Mouse (Mus musculus) spleen, postnatal 36 days (tissue): ENCODE measurements around the gene Zap70.

Experiments
- DNase-seq, 2 experiments: peaks; one replicate each; pipeline ENCODE4 v3.0.0; 2022; ENCODE audit warnings: low spot score in 2 of 2, mixed read lengths in 1 of 2

The Zap70 gene

DNA sequence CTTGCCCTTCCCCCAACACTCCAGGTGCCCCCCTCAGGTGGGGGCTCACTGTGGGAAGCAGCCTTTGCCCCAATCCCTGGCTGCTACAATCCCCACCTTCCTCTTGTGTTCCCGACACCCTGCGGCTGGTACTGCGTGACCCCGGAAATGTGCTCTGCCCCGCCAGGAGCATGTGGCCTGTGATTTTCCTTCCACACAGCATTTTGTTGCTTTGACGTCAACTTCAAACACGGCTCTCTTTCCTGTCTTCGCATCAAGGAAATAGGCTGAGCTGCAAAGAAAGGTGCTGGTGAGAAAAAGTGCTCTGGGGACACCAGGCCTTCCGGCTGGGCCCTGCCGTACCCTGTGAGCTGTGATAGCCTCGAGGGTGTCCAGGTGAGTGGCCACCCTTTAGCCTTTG lies at the start of gene Zap70:
Gene Zap70 (plus strand): TSS at position 231 of the 400 bp plus-strand sequence.
- peak; percentile 40 to 46 for DNase-seq

DNA sequence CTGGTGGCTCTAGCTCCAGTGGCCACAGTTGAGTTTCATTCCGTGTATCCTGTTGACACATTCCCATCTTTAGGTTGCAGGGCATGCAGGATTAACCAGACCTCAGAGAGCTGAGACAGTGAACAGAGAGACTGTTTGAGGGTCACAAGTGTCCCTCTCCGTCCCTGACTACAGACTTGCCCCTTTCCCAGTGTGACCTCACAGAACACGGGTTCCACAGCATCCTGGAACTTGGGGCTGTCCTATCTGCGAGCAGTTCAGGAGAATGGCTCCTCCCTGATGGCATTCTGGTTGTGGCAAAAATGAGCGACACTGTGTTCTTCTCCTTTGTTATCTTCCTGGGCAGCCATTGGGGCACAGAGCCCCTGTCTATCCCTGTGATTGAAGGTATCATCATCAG lies 47.3 kb upstream of the Zap70 start, which contains the start of gene Actr1b:
Gene Actr1b (minus strand): TSS at position 112 of the 400 bp plus-strand sequence.
- DNase-seq, result no peak

DNA sequence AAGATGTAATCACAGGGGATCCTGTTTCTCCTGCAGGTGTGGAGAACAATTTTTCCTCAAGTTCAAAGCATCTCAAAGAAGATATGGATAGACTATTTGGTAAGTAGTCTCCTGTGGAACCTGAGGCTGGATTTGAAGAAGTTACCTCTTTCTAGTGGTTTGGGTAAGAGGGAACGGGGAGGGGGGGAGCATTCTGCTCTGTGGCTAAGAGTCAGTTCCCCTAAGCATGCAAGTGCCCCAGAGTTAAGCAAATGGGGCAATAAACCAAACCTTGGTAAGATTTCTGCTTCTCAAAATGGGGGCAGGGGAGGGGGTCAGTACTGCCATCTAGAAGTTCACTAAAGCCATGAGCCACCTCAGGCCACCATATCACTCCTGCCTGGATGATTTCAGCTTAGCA lies 42.8 kb upstream of the Zap70 start:
- DNase-seq, result no peak

DNA sequence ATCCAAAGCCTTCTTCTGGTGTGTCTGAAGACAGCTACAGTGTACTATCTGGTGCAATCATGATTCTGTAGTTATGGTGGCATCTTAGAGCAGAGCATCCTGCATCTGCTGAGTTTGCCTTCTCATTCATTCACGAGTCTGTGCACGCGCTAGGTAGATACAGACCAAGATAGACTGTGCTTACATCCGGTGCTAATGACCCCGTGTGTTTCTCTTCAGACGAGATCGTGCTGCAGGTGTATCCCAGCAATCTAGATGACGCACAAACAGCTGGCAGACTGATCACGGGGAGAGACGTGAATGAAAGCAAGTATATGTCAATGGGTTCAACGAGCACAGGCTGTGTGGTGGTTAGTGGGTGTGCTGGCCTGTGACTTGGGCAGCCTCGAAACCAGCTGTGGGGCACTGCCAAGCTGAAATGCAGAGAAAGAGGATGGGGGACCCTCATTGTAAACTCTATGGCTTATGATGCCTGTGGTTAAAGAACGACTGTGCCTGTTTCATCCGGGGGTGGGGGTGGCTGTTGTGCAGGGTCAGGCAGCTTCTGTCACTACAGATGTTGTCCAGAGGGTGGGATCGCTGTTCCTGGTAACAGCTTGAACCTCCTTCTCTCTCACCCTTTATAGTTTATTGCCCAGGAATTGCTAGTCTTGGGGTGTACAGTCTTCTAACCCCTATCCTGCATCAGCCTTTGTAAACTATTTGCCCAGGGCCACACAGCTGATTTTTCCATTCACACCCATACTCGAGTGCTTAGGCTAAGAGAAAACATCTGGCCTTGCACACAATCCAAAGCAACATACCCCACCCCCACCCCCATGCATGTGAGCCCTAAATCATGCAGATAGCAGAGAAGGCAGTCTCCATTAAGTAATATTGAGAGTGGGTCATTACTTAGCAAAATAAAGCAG lies 38.2 kb upstream of the Zap70 start:
- no peak for DNase-seq

DNA sequence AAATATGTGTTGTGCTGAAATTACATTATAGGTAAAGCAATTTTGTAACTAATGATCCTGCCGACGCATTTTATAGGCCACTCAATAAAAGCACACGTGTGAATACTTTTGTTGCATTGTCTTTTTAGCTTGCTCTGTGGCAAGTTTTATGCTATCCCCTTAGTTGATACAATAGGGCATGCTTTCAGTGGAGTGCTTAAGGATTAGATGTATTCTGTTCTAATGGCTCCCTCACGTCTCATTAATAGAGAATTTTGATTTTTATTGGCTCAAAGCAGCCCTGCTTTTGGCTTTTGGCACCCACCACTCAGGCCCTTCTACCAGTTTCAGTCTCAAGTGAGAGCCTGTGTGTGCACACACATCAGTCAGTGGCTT lies 37.6 kb upstream of the Zap70 start:
- no peak for DNase-seq

DNA sequence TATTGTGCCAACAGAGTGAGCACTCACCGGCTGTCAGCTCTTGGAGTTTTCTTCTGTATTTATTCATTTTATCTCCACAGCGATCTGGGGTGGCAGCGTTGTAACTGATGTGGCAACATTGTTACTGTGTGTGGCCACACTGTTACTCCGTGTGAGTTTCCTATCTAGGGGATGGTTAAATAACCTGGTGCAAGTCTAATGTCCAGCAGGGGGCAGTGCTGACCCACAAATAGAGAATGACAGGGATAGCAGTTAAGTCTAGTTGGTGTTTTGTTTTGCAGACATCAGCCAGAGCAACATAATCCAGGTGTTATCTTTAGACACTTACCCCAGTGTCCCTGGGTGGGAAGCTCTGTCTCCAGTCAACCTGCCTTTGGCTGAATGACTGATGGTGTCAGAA lies 24.3 kb upstream of the Zap70 start:
- DNase-seq, result peak; percentile 64 to 74

DNA sequence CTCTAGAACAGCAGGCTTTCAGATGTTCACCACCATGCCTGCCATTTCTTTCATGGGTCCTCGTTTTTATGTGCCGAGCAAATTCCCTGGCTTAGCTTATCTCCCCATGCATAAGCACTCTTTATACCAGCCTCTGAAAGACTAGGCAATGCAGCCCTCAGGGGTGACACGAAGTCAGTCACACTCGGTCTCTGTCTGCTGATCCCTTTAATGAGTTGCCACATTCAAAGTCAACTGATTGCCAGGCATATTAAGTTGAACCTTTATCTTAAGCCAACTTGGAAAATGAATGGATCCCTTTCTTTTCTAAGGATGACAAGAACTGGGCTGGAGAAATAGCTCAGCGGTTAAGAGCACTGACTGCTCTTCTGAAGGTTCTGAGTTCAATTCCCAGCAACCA lies 22.4 kb upstream of the Zap70 start:
- no peak for DNase-seq

DNA sequence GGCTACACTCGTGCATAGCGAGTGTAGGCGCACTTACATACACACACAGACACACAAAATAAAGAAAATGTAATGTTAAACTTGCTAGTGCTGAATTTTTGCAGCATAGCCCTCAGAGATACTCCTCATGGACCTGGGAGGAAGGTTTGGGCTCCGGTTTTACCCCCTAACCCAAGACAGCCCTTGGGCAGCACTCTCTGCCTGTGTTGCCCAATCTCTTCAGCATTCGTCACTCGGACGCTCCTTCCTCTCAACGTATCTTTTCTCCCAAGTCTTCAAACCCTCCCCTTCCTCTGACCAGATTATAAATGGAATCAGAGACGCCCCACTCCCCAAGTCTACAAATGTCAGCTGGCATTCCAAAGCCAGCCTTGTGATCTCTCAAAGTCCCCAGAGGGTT lies 18.6 kb upstream of the Zap70 start:
- DNase-seq, result no peak

DNA sequence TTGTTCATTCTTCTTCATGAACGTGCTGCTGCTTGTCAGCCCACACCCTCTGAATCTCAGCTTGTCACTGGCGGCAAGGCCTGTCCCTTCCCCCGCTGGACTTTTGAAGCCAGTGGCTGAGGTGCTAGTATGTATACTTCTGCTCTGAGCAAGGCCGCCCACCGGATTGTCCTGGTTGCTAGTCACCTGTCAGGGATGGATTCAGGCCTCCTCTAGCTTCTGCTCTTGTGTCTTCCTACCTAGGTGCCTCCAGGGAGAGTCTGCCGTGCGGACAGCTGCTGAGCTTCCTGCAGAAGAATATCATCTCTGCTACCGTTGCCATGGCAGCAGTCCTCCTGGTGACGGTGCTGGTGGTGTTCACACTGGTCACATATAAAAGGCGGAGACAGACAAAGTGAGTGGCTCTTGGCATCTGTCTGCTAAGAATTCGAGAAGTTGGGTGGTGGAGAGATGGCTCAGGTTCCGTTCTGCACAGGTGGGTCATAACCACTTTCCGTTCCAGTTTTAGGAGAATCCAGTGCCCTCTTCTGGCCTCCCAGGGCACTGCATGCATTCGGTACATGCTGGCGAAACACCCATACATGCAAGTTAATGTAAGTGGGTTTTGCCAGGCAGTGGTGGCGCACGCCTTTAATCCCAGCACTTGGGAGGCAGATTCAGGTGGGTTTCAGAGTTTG lies 17.2 kb upstream of the Zap70 start:
- peak; percentile 68 to 78 for DNase-seq

DNA sequence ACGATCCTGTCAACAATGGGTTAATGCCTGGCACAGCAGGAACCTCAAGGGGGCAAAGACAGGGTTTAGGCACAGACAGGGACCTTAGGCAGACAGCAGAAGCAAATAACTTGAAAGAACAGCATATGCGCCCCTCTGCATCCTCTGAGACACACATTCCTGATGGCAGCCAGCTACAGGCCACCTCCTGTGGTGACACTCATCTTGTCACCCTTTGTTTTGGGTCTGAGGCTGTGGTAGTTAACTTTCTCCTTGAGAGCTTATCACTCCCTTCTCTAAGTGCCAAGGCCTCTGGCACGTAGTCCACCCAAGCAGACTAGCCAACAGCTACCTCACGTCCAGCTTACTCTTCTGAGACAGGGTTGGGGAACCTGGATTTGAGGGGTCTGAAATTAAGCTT lies 15.9 kb upstream of the Zap70 start:
- DNase-seq, result no peak

DNA sequence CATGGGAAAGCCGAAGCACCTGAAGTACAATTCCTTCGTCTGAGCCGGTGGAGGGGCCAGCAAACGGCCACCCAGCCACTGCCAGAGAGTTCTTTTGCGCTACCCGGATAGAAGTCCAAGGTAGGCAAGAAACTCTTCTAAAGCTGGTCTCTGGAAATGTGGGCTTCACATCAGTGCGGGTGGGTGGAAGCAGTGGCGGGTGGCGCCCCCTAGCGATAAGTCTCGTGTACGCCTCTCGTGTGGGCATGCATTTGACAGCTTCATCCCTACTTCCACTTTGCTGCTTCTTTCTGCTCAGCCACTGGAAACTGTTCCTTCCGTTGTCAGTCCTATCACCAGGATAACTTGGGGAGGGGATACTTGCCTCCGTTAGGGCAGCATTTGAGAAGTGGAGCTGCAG lies 15.1 kb upstream of the Zap70 start:
- no peak for DNase-seq

DNA sequence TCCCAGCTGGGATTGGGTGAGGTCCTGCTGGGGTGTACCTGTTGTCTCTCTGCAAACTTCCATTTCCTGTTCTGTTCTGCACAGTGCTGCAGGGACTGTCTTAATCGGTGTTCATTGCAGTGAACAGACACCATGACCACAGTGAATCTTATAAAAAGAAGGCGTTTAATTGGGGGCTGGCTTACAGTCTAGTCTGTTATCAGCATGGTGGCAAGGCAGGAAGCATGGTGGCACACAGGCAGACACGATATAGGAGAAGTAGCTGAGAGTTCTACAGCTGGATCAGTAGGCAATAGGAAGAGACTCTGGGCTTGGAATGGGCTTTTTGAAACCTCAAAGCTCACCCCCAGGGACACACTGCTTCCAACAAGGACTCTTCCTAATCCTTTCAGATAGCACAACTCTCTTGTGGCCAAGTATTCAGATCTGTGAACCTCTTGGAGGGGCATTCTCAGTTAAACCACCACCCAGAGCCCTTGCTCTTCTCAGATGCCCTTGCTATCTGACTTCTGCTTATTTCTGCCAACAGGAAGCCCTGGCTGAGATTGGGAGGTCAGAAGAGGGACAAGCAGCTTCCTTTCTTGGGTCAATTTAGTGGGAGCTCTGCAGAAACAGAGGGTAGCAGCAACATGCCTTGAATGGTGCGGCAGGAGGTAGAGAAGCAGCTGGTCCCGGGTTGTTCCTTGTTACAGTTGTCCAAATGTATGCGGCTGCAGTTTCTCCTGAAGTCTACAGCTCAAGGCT lies 7.5 kb upstream of the Zap70 start:
- no peak for DNase-seq

DNA sequence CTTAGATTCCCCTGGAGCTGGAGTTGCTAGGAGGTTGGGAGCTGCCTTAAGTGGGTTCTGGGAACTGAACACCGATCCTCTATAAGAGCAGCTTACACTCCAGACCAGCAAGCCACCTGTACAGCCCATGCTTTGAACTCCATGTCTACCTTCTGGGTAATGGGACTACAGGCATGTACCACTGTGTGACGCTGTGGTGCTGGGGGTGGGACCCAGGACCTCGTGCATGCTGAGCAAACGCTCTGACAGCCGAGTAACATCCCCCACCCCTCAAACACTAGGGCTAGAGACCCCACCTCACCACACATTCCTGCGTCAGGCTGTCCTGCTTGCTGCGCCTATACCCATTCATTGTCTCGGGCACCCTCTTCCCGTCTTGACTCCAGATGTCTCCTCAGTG lies 3.0 kb upstream of the Zap70 start:
- no peak for DNase-seq

DNA sequence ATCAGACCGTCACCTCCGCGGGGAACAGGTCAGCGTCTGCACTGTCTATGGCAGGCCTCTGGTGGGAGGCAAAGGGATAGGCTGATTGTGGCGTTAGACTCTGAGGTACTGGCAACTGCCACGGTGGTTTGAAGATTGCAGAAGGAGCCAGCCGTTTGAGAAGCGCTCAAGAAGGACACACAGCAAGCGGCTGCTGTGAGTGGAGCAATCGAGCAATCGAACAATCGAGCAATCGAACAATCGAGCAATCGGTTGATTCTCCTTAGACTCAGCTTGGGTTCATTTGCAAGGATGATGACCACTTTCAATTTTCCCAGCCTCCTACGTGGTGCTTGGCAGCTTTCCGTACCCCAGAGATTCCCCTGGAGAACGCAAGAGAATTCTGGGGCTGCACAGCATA lies 2.5 kb upstream of the Zap70 start:
- no peak for DNase-seq

DNA sequence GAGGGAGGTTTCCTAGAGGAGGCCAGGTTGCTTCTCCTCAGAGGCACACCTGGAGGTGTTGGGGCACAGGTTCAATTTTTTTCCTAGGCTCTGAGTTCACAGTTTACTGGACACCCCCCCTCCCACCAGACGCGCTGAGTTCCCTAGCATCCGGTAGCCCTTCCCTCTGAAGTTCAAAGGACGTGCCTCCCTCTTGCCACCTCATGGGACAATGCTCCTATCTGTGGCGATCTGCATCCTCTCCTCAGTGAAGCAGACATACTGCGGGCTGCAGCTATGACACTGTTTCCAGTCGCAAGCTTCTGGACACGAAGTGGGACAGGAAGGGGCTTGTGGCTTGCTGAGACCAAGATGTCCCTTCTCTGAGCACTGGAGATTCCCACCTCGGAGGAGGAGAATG lies 1.2 kb upstream of the Zap70 start:
- no peak for DNase-seq

DNA sequence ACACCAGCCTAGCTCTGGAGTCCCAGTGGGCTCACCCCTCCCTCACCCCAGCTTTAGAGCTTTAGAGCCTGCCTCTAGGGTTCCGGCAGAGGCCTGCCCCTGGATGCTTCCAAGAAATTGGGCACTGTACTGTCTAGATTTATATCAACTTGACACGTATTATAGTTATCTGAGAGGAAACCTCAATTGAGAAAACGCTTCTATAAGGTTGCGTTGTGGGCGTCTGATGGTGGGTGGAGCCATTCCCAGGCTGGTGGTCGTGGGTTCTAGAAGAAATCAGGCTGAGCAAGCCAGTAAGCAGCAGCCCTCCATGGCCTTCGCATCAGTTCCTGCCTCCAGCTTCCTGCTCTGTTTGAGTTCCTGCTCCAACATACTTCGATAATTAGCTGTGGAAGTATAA lies 537 bp upstream of the Zap70 start:
- DNase-seq, result no peak

DNA sequence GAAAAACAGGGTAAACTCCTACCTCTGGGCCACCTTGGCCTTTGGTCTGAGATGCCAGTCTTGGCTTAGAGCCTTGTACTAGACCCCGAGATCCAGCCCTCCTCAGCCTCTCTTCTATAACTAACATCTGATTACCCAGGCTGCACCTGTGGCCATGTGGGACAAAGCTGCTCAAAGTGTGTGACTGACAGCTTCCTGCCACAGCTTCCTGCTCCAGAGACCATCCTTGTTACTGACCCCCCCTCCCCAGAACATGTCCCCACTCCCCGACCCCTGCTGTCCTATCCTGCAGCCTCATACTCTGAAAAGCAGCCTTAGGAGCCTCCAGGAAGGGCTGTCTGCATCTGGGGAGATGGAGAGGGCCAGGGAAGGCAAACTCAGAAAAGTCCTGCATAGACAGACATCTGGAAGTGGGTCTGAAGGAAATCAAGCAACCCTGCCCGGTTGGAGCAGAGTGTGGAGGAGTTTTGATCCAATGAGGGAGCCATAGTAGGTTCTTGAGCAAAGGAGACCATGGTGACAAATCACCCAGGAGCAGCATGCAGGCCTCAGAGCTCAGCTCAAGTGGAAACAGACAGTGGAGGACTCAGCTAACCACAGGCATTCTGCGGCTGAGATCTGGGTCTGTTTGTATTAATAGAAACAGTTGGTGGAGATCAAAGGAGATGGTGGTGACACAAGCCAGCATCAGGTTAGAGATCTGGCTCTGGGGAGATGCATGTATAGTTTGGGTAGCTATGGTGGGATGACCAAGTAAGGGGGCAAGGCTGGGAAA lies 5.0 kb downstream of the Zap70 start:
- peak; percentile 59 to 60 for DNase-seq

DNA sequence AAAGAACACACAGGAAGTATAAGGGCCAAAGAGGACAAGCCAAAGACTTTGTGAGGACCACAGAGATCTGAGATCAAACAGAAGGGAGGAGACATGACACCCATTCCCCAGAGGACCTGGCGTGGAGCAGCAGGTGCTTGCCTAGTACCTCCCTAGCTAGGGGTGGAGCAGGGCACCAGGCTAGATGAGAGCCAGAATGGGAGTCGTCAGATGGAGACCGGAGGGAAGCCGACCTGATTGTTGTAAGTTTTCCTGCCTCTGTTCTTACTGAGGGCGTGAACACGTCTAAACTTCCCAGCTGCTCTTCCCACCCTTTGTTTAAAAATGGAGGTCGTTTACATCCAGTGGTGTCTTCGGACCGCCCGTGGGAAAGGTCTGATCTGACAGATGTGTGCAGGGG lies 5.7 kb downstream of the Zap70 start:
- no peak for DNase-seq

DNA sequence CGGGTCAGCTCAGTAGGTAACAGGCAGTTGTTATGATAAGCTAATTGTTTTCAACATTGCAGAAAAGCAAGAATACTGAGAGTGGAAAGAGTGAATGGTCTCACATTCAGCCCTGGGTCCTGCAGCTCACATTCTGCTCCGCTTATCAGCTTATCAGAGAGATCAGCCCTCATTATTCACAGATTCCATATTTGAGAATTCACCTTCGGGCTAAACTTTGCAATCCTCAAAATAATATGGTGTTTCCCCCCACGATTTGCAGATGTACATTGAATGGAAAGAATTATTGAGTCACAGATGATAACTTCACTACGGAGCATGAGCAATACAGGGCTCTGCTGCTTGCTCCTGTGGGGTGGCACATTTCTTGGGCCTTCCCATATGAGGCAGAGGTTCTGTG lies 7.2 kb downstream of the Zap70 start:
- no peak for DNase-seq

DNA sequence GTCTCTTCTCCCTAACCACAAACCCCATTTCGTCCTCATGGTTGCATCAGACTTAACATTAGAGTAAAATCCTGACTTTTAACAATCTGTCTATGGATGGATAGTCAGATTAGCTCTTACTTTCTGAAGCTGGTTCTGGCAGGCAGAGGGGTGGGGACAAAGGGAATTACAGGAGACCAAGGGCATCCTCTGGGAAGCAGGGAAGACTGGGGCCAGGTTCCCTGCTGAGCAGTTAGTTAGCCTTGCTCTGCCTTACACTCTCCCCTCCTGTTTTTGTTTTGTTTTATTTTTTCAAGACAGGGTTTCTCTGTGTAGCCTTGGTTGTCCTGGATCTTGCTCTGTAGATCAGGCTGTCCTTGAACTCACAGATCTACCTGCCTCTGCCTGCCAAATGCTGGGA lies 8.4 kb downstream of the Zap70 start:
- no peak for DNase-seq

DNA sequence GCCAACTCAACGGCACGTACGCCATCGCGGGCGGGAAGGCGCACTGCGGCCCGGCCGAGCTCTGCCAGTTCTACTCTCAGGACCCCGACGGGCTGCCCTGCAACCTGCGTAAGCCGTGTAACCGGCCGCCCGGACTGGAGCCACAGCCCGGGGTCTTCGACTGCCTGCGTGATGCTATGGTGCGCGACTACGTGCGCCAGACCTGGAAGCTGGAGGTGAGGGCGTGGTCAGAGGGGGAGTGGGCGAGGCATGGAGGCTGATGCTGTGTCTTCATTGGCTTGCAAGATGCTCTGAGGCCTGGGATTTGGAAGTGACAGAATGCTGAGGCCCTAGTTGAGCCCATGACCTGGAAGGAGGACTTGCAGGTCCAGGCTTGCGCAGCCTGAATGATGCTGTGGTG lies 9.4 kb downstream of the Zap70 start:
- no peak for DNase-seq
